Mouse (Mus musculus): ENCODE data around the gene C1s1. TPM values are rescaled to one million over a fixed set of nuclear protein-coding genes. Genes with fewer than 3 reads are reported as not detected.
A peak's percentile ranks its signal among the peaks of the same experiment; 100 is the strongest.

C1s1 gene
- polyA plus RNA-seq, 1 experiment from 2014 or later = 0.65 TPM

DNA sequence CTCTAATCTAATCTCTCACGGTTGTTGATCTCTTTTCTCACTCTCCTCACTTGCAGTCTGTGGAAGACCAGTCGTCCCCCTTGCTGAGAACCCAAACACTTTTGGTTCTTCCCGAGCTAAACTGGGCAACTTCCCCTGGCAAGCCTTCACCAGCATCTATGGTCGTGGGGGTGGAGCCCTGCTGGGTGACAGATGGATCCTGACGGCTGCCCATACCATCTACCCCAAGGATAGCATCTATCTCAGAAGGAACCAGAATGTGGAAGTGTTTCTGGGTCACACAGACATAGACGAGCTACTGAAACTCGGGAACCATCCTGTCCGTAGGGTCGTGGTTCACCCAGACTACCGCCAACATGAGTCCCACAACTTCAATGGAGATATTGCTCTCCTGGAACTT, 33.9 kb downstream of the C1s1 start:
- Histone ChIP-seq H3K27ac (no peak overlapping the region), H3K4me2 (replicated peaks) (no peak overlapping the region), H3K9ac (no peak overlapping the region), H3K4me3 (no peak overlapping the region), H3K27me3 (no peaks in the 10 kb centered on the region), H3K36me3 (no peaks in the 10 kb centered on the region), H3K9me3 (replicated peaks) (no peaks in the 10 kb centered on the region), H3K4me1 (no peaks in the 10 kb centered on the region)
- no peak for ATAC-seq (ENCODE audit: low FRiP score)
- WGBS = 87% methylated on average over 10 of the region's 10 CpGs

DNA sequence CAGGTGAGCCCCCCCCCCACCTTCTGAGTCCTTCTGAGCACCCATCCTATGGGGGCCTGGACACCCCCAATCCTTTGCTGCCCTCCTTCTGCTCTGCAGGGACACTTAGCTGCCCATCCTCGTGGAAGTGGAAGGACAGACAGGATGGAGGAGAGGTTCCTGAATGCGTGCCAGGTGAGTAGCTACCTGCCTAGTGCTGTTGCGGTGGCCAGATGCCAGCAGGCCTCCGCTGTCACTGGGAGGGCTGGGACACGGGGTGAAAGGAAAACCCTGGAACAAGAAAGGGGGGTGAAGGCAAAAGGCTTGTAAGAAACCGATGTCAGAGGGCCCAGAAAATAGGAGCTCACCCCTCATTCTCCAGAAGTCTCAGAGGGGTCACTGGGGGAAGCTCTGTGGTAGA, 35.2 kb downstream of the C1s1 start:
- 80% methylated on average over 6 of the region's 6 CpGs for WGBS
- Histone ChIP-seq H3K27me3 (no peaks in the 10 kb centered on the region), H3K9ac (no peak overlapping the region), H3K4me3 (no peak overlapping the region), H3K9me3 (replicated peaks) (no peaks in the 10 kb centered on the region), H3K36me3 (no peaks in the 10 kb centered on the region), H3K4me1 (no peaks in the 10 kb centered on the region), H3K27ac (no peak overlapping the region), H3K4me2 (replicated peaks) (no peak overlapping the region)
- ATAC-seq (ENCODE audit: low FRiP score) = no peak

DNA sequence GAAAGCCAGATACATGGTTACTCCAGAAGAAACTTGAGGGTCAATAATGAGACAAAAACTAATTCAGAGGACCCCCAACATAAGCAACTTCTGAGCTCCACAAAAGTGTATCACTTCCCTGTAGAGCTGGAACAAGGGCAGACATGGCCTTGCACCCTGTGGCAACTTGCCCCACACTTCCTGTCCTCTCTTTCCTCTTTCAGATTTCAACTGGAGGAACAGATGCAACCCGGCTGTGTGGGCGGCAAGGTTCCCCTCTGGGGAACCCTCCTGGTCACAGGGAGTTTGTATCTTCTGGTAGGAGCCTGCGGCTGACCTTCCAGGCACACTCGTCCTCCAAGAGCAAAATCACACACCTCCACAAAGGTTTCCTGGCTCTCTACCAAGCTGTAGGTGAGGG, 37.1 kb downstream of the C1s1 start:
- Histone ChIP-seq H3K36me3 (no peaks in the 10 kb centered on the region), H3K9me3 (replicated peaks) (no peaks in the 10 kb centered on the region), H3K4me2 (replicated peaks) (no peak overlapping the region), H3K4me1 (no peaks in the 10 kb centered on the region), H3K9ac (no peak overlapping the region), H3K4me3 (no peak overlapping the region), H3K27me3 (no peaks in the 10 kb centered on the region), H3K27ac (no peak overlapping the region)
- WGBS = 66% methylated on average over 4 of the region's 4 CpGs
- ATAC-seq (ENCODE audit: low FRiP score) = no peak

DNA sequence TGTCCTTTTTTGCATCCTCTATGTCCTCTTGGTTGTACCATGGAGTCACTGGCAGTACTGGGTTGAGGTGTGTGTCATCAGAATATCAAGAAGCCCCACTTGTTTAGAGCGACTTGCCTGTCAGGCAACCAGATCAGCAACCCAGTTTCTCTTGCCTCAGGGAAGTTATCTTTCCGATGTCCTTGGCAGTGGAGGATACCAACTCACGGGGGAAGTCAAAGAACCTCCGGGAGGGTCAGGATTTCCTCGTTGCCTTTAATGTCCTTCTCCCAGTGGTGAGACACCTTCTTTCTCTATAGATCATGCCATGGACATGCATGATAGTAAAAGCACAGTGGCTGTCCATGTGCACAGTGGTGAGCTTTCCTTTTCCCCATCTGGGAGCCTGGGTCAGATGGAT, 40.1 kb downstream of the C1s1 start:
- 87% methylated on average over 5 of the region's 5 CpGs for WGBS
- H3K4me3 ChIP-seq = no peak overlapping the region
- no peaks in the 10 kb centered on the region for H3K27me3 ChIP-seq
- H3K4me1 ChIP-seq = no peaks in the 10 kb centered on the region
- ATAC-seq (ENCODE audit: low FRiP score) = no peak
- no peaks in the 10 kb centered on the region for H3K36me3 ChIP-seq
- H3K27ac ChIP-seq = no peak overlapping the region
- H3K9me3 ChIP-seq (replicated peaks) = no peaks in the 10 kb centered on the region
- no peak overlapping the region for H3K4me2 ChIP-seq (replicated peaks)
- H3K9ac ChIP-seq = no peak overlapping the region

DNA sequence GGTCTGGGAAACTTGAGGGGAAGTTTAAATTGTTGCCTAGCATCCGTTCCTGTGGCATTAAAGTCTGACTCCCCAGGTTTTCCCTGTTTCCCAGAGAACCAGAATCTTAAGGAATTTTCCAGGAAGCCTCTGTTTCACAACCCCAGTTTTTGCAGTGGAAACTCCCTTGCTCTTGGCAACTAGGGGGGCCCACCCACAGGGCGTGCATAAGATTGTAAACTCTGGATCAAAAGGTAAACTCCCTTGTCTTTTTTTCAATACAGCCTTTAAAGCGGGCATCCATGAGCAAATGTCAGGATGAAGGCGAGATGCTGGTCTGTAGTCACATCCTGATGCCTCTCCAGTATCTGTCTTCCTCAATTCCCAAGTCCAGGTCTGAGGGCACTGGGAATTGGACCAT, 40.7 kb downstream of the C1s1 start:
- no peak overlapping the region for H3K9ac ChIP-seq
- no peak overlapping the region for H3K4me2 ChIP-seq (replicated peaks)
- no peaks in the 10 kb centered on the region for H3K4me1 ChIP-seq
- no peaks in the 10 kb centered on the region for H3K9me3 ChIP-seq (replicated peaks)
- H3K27ac ChIP-seq = no peak overlapping the region
- no peaks in the 10 kb centered on the region for H3K27me3 ChIP-seq
- 78% methylated on average over 4 of the region's 4 CpGs for WGBS
- ATAC-seq (ENCODE audit: low FRiP score) = no peak
- H3K4me3 ChIP-seq = no peak overlapping the region
- no peaks in the 10 kb centered on the region for H3K36me3 ChIP-seq

DNA sequence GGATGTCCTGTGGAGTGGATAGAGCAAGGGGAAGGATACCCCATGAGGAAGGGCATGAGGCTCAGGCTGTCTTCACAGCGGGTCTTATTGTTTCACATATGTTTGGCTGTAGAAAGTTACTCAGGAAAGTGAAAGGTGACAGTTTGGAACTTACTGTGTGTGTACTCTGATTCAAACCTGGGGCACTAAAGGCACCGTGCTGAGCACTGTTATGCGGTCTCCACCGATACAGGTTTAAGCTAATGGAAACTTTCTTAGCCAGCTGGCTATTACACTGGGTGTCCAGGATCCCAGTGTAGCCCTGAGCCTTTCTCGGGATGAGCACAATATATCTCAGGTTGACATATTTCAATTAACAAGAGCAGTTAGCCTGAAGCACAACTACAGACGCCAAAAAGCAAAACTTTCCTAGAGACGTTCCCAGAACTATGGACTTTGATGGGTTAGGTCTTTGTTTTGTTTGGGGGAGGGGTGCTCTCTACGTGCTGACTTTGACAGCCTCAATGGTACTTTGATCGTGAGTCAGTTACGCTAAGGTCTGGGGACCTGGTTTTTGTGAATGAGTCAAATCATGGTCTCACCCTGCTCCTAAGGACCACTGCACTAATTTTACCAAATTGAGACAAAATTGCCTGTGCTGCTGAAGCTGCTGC, 42.1 kb downstream of the C1s1 start:
- 39% methylated on average over 10 of the region's 10 CpGs for WGBS
- Histone ChIP-seq H3K36me3 (no peaks in the 10 kb centered on the region), H3K4me2 (replicated peaks) (no peak overlapping the region), H3K4me1 (no peaks in the 10 kb centered on the region), H3K9me3 (replicated peaks) (0 out of 2 replicates have a peak, but pooled peaks cover 3% of the 10 kb centered on the region), H3K9ac (no peak overlapping the region), H3K4me3 (no peak overlapping the region), H3K27me3 (no peaks in the 10 kb centered on the region), H3K27ac (no peak overlapping the region)
- no peak for ATAC-seq (ENCODE audit: low FRiP score)

DNA sequence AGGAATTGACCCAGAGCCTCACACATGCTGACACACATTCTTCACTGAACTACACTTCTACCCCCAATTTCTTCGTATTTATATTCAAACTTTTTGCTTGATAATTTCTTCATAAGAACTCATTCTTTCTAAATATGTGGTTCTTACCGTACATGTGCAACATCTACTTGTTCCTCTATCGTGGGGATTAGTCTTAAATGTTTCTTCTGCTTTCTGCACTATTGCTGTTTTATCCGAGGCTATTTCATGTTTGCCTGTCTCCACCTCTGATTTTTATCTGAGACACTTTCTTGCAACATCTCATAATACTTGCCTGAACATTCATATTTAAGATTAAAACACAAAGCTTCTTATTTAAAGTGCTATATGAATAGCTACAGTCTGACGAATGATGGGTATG, 46.1 kb downstream of the C1s1 start:
- no peak for ATAC-seq (ENCODE audit: low FRiP score)
- 93% methylated on average over 5 of the region's 5 CpGs for WGBS

DNA sequence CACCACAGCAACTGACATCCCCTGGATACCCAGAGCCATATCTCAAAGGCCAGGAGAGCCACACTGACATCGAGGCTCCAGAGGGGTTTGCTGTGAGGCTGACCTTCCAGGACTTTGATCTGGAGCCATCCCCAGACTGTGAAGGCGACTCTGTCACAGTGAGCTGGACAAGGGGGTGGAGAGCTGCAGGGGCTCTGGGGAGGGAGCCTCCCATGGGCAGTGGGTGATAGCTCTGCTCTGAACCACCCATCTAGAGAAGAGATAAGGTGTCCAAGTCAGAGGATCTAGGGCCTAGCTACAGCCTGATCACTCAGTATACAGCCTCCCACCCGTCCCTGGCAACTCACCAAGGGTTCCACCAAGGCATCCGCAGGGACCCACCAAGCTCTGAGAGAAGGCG, 48.3 kb downstream of the C1s1 start:
- Histone ChIP-seq H3K4me2 (replicated peaks) (no peak overlapping the region), H3K36me3 (no peaks in the 10 kb centered on the region), H3K9me3 (replicated peaks) (0 out of 2 replicates have a peak, but pooled peaks cover 3% of the 10 kb centered on the region), H3K4me3 (no peak overlapping the region), H3K4me1 (peaks cover 2% of the 10 kb centered on the region; the same call in 1 of the 2 replicates), H3K9ac (no peak overlapping the region), H3K27me3 (no peaks in the 10 kb centered on the region), H3K27ac (no peak overlapping the region)
- 84% methylated on average over 5 of the region's 5 CpGs for WGBS
- no peak for ATAC-seq (ENCODE audit: low FRiP score)

More for the DNA sequence above, 46.1 kb downstream of the C1s1 start:
- Histone ChIP-seq H3K4me1 (peaks cover 2% of the 10 kb centered on the region; the same call in 1 of the 2 replicates), H3K9me3 (replicated peaks) (0 out of 2 replicates have a peak, but pooled peaks cover 3% of the 10 kb centered on the region), H3K36me3 (no peaks in the 10 kb centered on the region), H3K27ac (no peak overlapping the region), H3K4me2 (replicated peaks) (no peak overlapping the region), H3K27me3 (no peaks in the 10 kb centered on the region), H3K9ac (no peak overlapping the region), H3K4me3 (no peak overlapping the region)

DNA sequence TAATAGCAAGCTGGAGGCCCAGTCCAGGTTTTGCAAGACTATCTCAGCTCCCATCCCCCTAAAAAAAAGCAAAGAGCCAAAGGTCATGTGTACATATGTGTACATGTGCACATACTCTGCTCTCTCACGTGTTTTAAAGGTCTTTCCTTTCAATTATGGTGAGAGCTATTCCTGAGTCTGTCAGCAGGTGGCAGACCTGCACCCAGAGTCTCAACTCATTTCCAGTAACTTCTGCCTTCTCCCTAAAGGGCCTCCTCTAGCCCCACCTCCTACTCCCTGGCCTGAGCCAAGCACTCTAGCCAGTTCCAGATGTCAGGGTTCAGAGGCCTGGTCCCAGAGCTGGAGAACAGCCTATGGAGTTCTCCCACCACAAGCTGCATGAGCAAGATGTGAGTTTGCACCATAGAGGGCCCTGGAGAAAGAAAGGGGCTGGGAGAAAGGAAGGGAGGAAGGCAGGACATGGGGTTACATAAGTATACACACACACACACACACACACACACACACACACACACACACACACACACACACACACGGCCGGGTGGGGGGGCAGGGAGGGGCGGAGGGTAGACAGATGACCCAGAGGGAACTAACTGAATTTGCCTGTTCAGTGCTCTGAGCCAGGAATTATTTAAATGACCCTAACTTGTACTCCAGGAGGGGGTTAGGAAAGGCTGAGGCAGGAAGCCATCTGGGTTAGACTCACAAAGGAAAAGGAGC, 49.2 kb downstream of the C1s1 start, which contains the start of gene C1rl:
C1rl (plus strand) TSS at position 272 of the 720 bp plus-strand sequence.
- 0 out of 2 replicates have a peak, but pooled peaks cover 3% of the 10 kb centered on the region for H3K9me3 ChIP-seq (replicated peaks)
- H3K4me1 ChIP-seq = peaks cover 2% of the 10 kb centered on the region; the same call in 1 of the 2 replicates
- H3K27ac ChIP-seq = no peak within 1 kb of the TSS
- H3K4me3 ChIP-seq = no peak within 1 kb of the TSS
- H3K9ac ChIP-seq = no peak within 1 kb of the TSS
- no peak within 1 kb of the TSS for H3K4me2 ChIP-seq (replicated peaks)
- H3K27me3 ChIP-seq = no peaks in the 10 kb centered on the region
- H3K36me3 ChIP-seq = no peaks in the 10 kb centered on the region
- 3% methylated on average over 1 of the region's 4 CpGs for WGBS
- ATAC-seq (ENCODE audit: low FRiP score) = peak; percentile 73

DNA sequence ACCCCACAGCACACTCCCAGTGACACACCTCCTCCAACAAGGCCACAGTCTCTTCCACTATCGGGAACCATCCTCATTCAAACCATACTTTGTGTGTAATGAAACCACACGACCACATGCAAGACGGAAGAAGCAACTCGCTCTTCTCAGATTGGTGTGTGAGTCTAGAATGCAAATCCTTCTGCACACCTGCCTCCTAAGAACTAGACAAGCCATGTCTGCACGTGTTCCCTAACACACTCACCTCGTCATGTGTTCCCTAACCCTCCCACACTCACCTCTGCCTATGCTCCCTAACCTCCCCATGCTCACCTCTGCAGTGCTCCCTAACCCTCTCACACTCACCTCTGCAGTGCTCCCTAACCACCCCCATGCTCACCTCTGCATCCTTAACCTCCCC, 50.7 kb downstream of the C1s1 start:
- Histone ChIP-seq H3K27ac (no peak overlapping the region), H3K4me3 (no peak overlapping the region), H3K4me2 (replicated peaks) (no peak overlapping the region), H3K9ac (no peak overlapping the region), H3K4me1 (peaks cover 2% of the 10 kb centered on the region; the same call in 1 of the 2 replicates), H3K36me3 (no peaks in the 10 kb centered on the region), H3K27me3 (no peaks in the 10 kb centered on the region), H3K9me3 (replicated peaks) (0 out of 2 replicates have a peak, but pooled peaks cover 3% of the 10 kb centered on the region)
- 83% methylated on average over 6 of the region's 6 CpGs for WGBS
- ATAC-seq (ENCODE audit: low FRiP score) = no peak

DNA sequence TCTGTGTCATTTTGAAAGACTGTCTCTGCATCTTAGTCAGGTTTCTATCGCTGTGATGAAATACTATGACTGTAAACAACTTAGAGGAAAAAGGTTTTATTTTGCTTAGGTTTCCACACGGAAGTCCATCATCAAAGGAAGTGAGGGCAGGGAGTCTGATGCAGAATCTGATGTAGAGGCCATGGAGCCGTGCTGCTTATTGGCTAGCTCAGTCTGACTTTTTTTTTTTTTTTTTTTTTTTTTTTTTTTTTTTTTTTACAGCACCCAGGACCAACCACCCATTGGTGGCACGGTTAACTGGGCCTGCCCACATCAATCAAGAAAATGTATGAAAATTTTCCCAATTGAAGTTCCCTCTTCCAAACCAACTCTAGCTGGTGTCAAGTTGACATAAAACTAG, 53.2 kb downstream of the C1s1 start:
- H3K4me2 ChIP-seq (replicated peaks) = no peak overlapping the region
- no peaks in the 10 kb centered on the region for H3K9me3 ChIP-seq (replicated peaks)
- H3K27me3 ChIP-seq = no peaks in the 10 kb centered on the region
- WGBS = 91% methylated on average over 4 of the region's 4 CpGs
- no peak overlapping the region for H3K9ac ChIP-seq
- no peak overlapping the region for H3K27ac ChIP-seq
- no peak overlapping the region for H3K4me3 ChIP-seq
- H3K4me1 ChIP-seq = peaks cover 2% of the 10 kb centered on the region; the same call in 1 of the 2 replicates
- H3K36me3 ChIP-seq = no peaks in the 10 kb centered on the region
- ATAC-seq (ENCODE audit: low FRiP score) = no peak

DNA sequence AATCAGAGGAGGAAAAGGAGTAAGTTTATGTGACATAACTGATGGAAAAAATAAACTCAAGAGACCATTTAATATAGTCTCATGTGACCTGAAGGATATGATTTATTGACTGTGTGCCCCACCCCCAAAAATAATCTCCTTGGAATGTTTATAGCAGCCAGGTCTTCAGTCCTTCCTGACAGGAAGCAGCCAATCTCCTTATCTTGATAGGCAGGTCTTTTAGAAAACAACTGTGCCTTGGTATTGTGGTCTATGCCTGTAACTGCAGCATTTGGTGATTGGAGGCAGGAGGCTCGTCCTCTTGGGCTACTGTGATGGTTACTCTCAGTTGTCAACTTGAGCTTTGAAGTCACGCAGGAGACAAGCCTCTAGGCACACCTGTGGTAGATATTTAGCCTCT, 54.6 kb downstream of the C1s1 start:
- H3K27me3 ChIP-seq = no peaks in the 10 kb centered on the region
- ATAC-seq (ENCODE audit: low FRiP score) = no peak

More for the DNA sequence above, 54.6 kb downstream of the C1s1 start:
- H3K9me3 ChIP-seq (replicated peaks) = no peaks in the 10 kb centered on the region
- H3K9ac ChIP-seq = no peak overlapping the region
- no peak overlapping the region for H3K27ac ChIP-seq
- no peak overlapping the region for H3K4me2 ChIP-seq (replicated peaks)
- H3K4me1 ChIP-seq = no peaks in the 10 kb centered on the region
- H3K4me3 ChIP-seq = no peak overlapping the region
- 72% methylated on average over 2 of the region's 2 CpGs for WGBS
- no peaks in the 10 kb centered on the region for H3K36me3 ChIP-seq

All from hindbrain, embryonic 12.5 days (tissue).